Mouse (Mus musculus) inflammation-experienced regulatory T-cells, adult 6 months (primary cell): Measurements from ENCODE around the gene G430095P16Rik. TPM values are rescaled to one million over a fixed set of nuclear protein-coding genes. Genes with fewer than 3 reads are reported as not detected.

Source experiments
- ATAC-seq: one replicate; pipeline ENCODE4 v1.8.0; 2017
- polyA plus RNA-seq, 3 experiments: library from polyadenylated mRNA; unstranded; fragments of 100-300 nt; shearing (Covaris generic); gene quantifications; one replicate each; pipeline ENCODE4 v1.2.1; 2017

Gene G430095P16Rik
- polyA plus RNA-seq, 3 experiments from 2014 or later, result 11.7 to 25.0 (median 21.7) TPM

GRCm38 (mm10) chr8:84703466-84704249 lies 19.1 kb upstream of the G430095P16Rik start:
- peak; percentile 43 for ATAC-seq

- ATAC-seq, result peak; percentile 51
These were observed 18.5 kb upstream of the G430095P16Rik start for GRCm38 (mm10) chr8:84704356-84704755.

DNA sequence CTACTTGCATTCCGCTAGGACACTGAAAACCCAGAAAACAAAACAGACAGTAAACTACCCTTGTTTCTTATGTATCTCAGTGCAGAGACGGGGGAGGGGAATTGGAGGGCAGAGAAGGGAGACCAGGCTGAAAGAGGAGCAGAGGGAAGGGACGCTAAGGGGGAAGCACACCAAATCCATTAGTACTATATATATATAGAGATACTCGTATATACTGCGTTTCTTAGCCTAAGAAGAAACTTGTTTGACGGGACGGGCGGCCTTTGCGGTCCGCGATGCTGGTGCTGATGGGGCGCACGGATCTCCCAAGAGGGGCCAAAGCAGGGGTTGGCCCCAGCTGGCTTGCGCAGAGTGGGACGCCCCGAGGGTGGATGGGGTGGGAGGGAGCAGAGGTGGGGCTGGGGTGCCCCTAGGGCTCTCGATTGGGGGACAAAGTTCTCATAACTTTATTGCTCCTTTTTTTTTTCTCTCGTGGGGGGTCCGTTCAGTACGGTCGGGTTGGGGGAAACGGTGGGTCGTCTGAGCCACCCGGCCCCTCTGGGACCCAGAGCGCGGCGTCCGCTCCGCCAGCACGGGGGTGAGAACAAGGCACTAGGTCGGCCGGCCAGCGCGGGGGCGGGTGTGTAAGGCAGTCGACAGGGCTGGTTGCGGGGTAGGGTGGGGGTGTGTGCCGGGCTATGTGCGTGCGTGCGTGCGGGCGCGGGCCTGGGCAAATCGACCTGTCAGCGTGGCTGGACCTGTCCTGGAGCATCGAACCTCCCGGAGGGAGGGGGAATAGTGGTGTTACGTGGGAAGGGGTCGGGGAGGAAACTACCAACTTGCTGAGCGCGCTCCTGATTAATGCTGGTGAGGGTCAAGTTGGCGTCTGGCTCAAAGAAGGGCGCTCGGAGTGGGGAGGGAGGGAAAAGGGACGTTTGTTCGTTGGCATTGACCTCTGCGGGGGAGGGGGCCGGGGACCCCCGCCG lies 17.7 kb upstream of the G430095P16Rik start:
- no peak for ATAC-seq

GRCm38 (mm10) chr8:84705960-84706359 lies 16.8 kb upstream of the G430095P16Rik start:
- ATAC-seq, result no peak

- no peak for ATAC-seq
These were observed 16.1 kb upstream of the G430095P16Rik start for GRCm38 (mm10) chr8:84706610-84707266.

DNA sequence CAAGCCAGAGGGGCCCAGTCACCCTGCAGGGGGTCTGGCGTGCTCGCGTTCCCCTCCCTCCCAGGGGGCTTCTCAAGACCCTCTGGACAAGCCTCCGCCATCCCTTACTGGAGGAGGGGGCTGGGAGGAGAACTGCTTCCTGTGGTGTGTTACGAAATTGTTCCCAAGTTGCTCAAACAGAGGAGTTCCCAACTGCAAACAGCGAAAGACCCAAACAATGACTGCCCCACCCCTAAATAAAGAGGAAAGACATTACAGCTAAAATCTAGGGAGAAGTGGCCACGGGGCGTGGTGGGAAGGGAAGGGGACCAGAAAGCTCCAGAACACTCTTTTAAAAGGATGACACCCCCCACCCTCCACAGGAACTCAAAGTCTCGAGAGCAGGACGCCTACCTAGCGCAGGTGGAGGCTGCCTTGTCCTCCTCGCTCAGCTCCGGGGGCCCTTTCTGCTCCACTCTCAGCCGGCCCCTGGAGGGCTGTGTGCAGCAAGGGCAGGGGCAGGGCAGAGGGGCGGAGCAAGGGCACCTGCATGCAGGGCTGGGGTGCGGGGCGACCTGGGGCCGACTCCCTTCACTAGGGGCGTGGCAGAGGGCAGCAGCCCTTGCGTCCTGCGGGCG lies 15.4 kb upstream of the G430095P16Rik start:
- no peak for ATAC-seq

DNA sequence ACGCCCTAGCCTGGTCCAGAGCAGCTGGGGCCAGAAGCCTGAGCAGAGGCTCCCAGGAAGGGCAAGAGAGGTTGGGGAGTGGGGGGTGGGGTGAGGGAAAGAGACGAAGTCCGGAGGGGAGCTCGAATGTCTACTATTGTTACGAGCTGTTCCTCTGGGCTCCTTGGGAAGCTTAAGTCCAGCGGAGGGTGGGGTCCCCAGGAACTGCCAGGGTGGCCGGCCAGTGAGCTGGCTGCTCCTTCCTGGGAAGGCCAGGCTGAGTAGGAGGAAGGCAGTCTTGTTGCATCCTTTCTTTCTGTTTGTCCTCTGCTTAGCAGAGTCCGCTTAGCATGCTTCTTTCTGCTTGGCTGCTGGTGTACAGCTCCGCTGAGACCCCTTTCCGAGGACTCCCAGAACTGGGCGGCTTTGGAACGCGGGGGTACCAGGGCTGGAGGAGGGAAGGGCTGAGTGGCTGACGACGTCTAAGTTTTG lies 14.7 kb upstream of the G430095P16Rik start:
- ATAC-seq, result no peak

DNA sequence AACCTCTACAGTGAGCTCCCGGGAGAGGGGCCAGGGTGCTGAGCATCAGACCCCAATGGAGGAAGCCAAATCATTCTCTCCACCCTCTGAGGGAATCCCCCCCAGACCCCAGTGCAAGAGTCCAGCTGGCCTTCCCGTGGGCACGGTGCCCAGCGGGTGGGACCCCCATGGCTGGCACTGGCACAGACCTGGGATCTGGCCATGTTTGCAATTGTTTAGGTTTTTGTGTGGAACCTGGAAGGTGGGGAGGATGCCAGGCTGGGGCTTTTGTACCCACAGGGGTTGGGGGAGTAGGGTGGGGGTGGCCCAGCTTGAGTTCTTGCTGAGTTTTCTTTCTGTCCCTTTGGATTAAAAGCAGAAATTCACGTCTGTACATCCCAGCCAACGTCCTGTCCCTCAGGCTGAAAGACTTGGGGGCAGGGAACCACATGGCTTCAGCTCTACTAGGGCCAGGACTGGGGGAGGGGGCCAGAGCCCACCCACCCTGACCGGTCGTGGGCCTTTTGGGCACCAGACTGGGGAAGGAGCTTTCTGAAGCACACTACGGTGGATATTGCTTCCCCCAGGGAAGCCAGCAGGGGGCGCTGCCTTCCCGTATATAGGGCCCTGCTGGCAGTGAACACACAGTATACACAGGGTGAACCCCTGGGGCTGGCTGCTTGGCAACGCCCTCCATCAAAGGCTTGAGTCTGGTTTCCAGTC lies 13.9 kb upstream of the G430095P16Rik start:
- peak; percentile 80 for ATAC-seq

GRCm38 (mm10) chr8:84709931-84710330 lies 12.9 kb upstream of the G430095P16Rik start:
- ATAC-seq, result no peak

GRCm38 (mm10) chr8:84711312-84711711 lies 11.5 kb upstream of the G430095P16Rik start:
- ATAC-seq, result no peak

DNA sequence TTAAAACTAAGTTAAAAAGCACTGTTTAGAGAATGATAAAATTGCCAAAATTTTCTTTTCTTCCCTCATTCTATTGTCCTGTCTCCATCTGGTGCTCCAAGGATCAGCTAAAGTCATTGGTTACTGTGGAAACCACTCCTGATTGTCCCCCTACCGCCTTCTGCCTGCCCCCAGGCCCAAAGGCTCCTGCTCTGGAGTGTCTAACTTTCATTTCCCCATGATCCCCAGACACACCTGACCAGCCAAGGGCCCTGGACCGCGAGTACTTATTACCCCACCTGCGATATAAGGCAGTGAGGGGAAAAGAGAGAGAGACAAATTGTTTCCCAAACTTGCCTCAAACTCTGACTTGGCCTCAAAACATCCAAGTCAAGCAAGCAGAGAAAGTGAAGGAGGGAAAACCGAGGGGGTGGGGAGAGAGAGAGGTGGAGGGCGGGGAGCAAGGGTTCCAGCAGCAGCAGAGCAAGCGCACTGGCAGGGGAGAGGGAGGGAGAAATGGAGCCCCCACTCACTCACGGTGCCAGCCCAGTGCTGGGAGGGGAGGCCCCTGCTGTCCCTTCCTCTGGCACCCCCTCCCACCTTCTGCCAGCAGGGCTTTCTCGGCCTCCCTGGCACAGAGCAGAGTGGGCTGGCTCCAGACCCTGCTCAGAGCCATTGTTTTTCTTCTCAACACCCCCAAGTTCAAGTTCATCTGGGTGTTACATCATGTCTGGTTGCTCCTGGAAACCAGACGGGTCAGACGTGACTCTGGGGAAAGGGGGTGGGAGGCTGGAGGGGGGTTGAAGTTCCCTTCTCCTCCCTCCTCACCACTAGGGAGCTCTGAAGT lies 10.7 kb upstream of the G430095P16Rik start:
- ATAC-seq, result no peak

DNA sequence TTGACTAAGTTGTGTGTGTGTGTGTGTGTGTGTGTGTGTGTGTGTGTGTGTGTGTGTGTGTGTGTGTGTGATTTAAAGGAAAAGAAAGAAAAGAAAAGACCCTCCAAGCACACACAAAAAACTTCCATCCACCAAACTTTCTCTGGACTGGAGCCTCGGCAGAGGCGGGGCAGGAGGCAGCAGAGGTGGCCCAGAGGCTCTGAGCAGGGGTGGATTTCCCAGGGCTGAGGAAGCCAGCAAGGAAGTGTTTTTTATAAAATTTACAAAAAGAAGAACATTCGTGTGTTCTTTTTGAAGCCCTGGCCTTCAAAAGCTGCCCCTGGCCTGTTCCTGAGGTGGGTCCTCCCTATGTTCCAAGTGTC lies 10.1 kb upstream of the G430095P16Rik start:
- no peak for ATAC-seq

DNA sequence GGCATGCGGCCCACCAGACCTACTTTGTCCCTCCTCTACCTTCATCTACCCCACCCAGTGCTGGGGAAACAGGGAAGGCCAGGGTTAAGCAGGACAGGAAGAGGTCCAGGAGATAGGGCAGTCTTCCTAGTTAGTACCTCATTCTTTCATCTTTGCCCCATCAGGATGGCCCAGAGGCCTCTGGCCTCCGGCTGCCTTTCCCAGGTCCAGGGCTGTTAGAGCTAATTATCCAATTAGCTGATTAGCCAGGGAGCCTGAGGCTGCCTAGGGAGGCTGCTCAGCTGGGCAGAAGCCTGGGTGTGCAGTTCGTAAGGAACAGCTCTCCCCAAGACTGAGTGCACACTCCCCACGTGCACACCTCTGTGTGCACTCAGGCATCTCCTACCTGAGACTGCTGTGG lies 9.4 kb upstream of the G430095P16Rik start:
- no peak for ATAC-seq

DNA sequence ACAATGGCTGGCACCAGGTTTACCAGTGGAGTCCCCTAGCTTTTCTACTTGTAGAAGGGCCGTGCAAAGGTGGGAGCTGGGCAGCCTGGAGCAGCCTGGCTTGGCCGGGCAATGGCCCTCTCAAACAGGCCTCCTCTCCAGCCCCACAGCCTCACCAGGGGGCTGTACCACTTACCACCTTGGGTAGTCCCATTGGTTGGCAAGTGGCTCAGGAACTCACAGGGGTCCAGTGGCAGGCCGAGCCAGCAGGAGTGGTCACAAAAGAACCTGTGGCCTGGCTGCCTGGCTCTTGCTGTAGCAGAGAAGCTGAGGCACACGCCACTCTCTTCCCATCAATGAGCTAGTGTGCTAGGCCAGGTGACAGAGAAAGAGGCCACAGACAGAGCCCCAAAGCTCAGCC lies 8.6 kb upstream of the G430095P16Rik start:
- no peak for ATAC-seq

- no peak for ATAC-seq
These were observed 6.8 kb upstream of the G430095P16Rik start for GRCm38 (mm10) chr8:84715893-84716468.

DNA sequence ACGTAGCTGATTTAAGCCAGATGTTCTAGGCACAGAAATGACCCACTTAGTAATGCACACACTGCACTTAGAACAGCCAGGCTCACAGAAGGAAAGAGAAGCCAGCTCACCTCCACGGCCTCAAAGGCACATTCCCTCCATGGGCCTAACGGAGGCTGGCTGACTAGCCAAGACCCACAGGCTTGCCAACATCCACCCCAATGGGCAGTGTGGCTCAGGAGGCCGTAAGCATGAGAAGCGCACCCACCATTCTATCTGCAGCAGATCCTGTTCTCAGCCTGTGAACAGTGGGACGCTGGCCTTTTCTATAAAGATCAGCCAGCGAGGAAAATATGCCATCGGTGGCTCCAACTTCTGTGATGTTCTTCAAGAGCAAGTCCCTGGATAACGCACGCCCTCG lies 6.0 kb upstream of the G430095P16Rik start:
- ATAC-seq, result no peak

GRCm38 (mm10) chr8:84718476-84718875 lies 4.3 kb upstream of the G430095P16Rik start:
- ATAC-seq, result no peak

DNA sequence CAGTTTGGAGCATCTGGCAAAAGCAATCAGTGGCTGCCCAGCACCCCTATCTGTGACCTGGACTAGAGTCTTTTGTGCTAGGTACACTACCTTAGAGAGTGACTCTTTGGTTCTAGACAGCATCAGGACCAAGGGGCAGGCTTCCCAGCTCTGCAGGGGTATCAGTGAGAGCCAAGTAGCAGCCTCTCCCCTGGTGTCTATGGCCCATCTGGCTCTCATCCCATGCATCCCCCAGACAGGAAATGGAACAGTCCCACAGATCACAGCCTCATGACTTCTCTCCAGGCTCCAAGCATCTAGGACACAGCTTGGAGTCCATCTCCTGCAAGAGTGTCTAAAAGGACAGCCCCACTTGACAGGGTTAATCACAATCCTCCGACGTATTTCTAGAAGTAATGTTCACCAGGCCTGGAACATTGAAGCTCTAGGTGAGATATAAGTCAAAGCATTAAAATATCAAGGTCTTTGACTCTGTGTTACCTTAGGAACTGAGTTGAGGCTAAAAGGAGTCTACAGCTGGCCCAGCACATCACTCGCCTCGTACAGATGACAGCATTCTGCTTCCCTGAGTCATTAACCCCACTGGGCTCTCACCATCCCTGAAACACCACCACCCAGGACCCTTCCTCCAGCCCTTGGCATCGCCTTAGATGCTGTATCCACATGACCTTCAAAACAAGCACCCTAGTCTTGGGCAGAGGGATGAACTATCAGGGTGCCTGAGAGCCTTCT lies 3.7 kb upstream of the G430095P16Rik start:
- no peak for ATAC-seq

- ATAC-seq, result peak; percentile 5
These were observed 317 bp upstream of the G430095P16Rik start for GRCm38 (mm10) chr8:84722530-84722849.

DNA sequence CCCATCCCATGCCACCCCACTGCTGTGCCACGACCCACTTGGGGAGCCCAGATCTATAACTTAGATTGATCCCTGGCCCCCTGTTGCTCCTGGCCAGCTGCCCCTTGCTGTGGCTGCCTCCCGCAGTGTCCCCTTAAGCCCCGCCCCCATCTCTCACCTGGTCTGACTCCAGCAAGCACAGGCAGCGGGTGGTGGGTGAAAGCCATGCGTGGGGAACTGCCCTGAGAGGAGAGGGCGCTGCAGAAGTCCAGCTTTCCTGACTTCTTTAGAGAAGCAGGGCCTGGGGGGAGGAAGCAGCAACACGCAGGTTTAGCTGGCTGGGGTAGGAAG lies 729 bp downstream of the G430095P16Rik start:
- peak; percentile 22 for ATAC-seq
